Mouse (Mus musculus) cerebellum, adult 2 months (tissue): ENCODE measurements at regions not wholly inside any gene's neighbourhood (a gene's known extent, or its start where the extent isn't known, plus 50 kb on each side); places are given as distances from the start of the nearest gene placed in this dataset.

Source experiments
- CTCF ChIP-seq: fragments of 200-500 bp; IDR thresholded peaks from 2 replicates; pipeline ENCODE4 v1.5.1; 2011; ENCODE audit warnings: low read depth, mild to moderate bottlenecking, control low read depth, low read length, moderate library complexity, borderline replicate concordance; ENCODE audit not compliant: insufficient read depth
- POLR2A ChIP-seq: fragments of 200-500 bp; IDR thresholded peaks from 2 replicates; pipeline ENCODE4 v1.6.1; 2011; ENCODE audit warnings: low read length, control low read depth, borderline replicate concordance; ENCODE audit not compliant: insufficient read depth

- TF ChIP-seq CTCF (no peak), POLR2A (no peak)
These were observed 68.8 kb downstream of the Cxcl12 start for GRCm38 (mm10) chr6:117237096-117237495.
